Mouse (Mus musculus) liver, embryonic 13.5 days (tissue): ENCODE measurements around the gene Gm20518. TPM values are rescaled to one million over a fixed set of nuclear protein-coding genes. Genes with fewer than 3 reads are reported as not detected.

Experiments used
- ATAC-seq: fragments of 200-750 bp; cut with Nextera tagmentation; 2 replicates; pipeline ENCODE4 v1.8.0; 2017; ENCODE audit warnings: low read depth, mild to moderate bottlenecking, moderate number of reproducible peaks, moderate library complexity
- DNase-seq: peaks from one replicate; pipeline ENCODE4 v3.0.0; 2022
- H3K27ac ChIP-seq: fragments of 300-500 bp; sonication (generic); 2 replicates; pipeline ENCODE4 v1.5.1; 2015; ENCODE audit warnings: moderate library complexity, mild to moderate bottlenecking, inconsistent platforms
- H3K27me3 ChIP-seq: fragments of 300-500 bp; sonication (generic); 2 replicates; pipeline ENCODE4 v1.6.1; 2015; ENCODE audit warnings: mild to moderate bottlenecking, inconsistent platforms
- H3K36me3 ChIP-seq: fragments of 300-500 bp; sonication (generic); 2 replicates; pipeline ENCODE4 v1.6.1; 2015; ENCODE audit warnings: mild to moderate bottlenecking, inconsistent platforms
- H3K4me1 ChIP-seq: fragments of 300-500 bp; sonication (generic); replicated peaks from 2 replicates; pipeline ENCODE4 v1.6.1; 2015; ENCODE audit warnings: inconsistent platforms
- H3K4me2 ChIP-seq: fragments of 300-500 bp; sonication (generic); 2 replicates; pipeline ENCODE4 v1.6.1; 2015; ENCODE audit warnings: inconsistent platforms, mild to moderate bottlenecking, moderate library complexity
- H3K4me3 ChIP-seq: fragments of 300-500 bp; sonication (generic); replicated peaks from 2 replicates; pipeline ENCODE4 v1.5.1; 2015; ENCODE audit warnings: mild to moderate bottlenecking, inconsistent platforms
- H3K9ac ChIP-seq: fragments of 300-500 bp; sonication (generic); 2 replicates; pipeline ENCODE4 v1.6.1; 2015; ENCODE audit warnings: mild to moderate bottlenecking, inconsistent platforms
- H3K9me3 ChIP-seq: fragments of 300-500 bp; sonication (generic); replicated peaks from 2 replicates; pipeline ENCODE4 v1.6.1; 2016; ENCODE audit warnings: inconsistent platforms
- WGBS: fragments of 180-500 bp; shearing (Covaris S2); methylation state at CpG from one replicate; pipeline ENCODE4 v1.1.7; 2015; ENCODE audit not compliant: insufficient replicate concordance; 5-methylcytosine and 5-hydroxymethylcytosine counted together
- polyA plus RNA-seq: library from polyadenylated mRNA; unstranded; fragments of >200 nt; fragmentation: Nextera tagmentation; extraction: Ambion mirVana; gene quantifications from 2 replicates; pipeline ENCODE4 v1.2.1, GENCODE M21; 2015

Gm20518 gene
- polyA plus RNA-seq, 1 experiment from 2014 or later = 0.08 TPM

DNA sequence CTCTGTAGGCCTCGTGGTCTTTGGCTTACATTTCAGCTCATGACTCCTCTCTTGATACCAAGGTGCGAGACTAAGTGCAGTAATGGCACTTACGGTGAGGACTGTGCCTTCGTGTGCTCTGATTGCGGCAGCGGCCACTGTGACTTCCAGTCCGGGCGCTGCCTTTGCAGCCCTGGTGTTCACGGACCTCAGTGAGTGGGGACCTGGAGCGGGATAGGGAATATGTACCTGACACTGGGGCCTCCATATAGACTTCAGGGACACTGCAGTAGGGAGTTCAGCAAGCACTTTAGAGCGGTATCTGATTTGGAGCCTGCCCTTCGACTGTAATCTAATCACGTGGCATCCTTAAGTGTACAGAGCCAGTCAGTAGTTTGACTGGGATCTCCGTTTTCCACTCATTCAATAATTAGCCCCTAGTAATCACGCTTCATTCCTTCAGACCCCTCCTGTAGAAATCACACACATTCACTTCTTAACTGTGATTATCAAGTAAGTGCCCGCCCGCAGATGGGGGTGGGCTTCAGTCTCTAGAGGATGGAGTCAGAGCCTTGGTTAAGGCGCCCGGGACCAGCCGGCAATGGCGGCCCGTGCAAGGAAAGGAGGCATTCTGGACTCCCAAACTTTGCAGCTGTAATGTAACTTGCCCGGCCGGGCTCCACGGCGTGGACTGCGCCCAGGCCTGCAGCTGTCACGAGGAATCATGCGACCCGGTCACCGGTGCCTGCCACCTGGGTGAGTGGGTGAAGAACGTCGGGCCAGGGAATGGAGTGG is 87.6 kb downstream of the Gm20518 start:
- DNase-seq = no peak
- ATAC-seq = no peak
- no peaks in the 10 kb centered on the region for H3K36me3 ChIP-seq

GRCm38 (mm10) chr16:17802839-17803674 is 88.4 kb downstream of the Gm20518 start:
- Histone ChIP-seq H3K36me3 (no peaks in the 10 kb centered on the region), H3K4me1 (peaks cover 56% of the 10 kb centered on the region), H3K9ac (0 out of 2 replicates have a peak overlapping the region, but pooled peaks have one; percentile 13), H3K9me3 (no peaks in the 10 kb centered on the region), H3K27ac (no peak overlapping the region), H3K27me3 (peaks cover 100% of the 10 kb centered on the region), H3K4me2 (peak overlapping the region; percentile 50), H3K4me3 (peak overlapping the region; percentile 37)
- ATAC-seq (no peak), DNase-seq (no peak)
- WGBS = 4% methylated on average over 83 of the region's 83 CpGs

More for the DNA sequence above, 87.6 kb downstream of the Gm20518 start:
- peak overlapping the region; percentile 41 for H3K4me3 ChIP-seq
- H3K27ac ChIP-seq = no peak overlapping the region
- H3K4me1 ChIP-seq = peaks cover 48% of the 10 kb centered on the region
- peaks cover 99% of the 10 kb centered on the region for H3K27me3 ChIP-seq
- H3K4me2 ChIP-seq = peak overlapping the region; percentile 63
- no peak overlapping the region for H3K9ac ChIP-seq
- 12% methylated on average over 33 of the region's 33 CpGs for WGBS
- H3K9me3 ChIP-seq = no peaks in the 10 kb centered on the region

GRCm38 (mm10) chr16:17802456-17802838 is 89.0 kb downstream of the Gm20518 start:
- no peak for ATAC-seq
- WGBS = 11% methylated on average over 18 of the region's 18 CpGs
- peaks cover 53% of the 10 kb centered on the region for H3K4me1 ChIP-seq

DNA sequence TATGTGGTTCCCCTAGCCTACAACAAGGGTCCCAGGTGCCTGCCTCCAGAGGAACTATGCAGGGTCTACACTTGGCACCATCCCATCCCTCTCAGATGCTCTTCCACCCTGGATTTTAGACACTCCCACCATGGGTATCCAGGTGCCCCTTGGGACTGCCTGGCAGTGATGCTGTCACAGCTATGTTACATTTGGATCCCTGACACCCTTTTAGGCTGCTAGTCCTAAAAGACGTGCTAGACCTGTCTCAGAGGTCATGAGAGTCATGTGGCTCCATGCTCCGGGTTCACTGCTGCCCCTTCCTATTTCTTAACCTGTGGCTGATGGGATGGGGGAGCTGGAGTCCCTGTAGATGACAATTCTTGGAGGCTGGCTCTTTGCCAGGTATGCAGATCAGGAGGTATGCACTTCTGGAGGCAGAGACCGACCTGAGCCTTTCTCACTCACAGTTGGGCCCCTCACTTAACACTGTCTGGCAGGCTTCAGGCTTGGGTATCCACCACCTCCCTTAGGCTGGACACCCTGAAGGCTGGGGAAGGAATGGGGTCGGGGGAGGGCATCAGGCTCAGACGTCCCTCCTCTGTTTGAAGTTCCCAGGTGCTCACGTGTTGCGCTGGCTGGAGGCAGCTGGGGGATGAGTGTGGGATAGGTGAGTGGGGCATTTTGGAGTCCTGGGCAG is 89.6 kb downstream of the Gm20518 start:
- no peaks in the 10 kb centered on the region for H3K9me3 ChIP-seq
- H3K27ac ChIP-seq = no peak overlapping the region
- H3K27me3 ChIP-seq = peaks cover 100% of the 10 kb centered on the region
- H3K4me3 ChIP-seq = no peak overlapping the region
- 11% methylated on average over 7 of the region's 7 CpGs for WGBS
- H3K9ac ChIP-seq = no peak overlapping the region
- DNase-seq (no peak), ATAC-seq (no peak)
- no peak overlapping the region for H3K4me2 ChIP-seq
- peaks cover 53% of the 10 kb centered on the region for H3K4me1 ChIP-seq
- H3K36me3 ChIP-seq = no peaks in the 10 kb centered on the region

More at GRCm38 (mm10) chr16:17802456-17802838, 89.0 kb downstream of the Gm20518 start:
- no peaks in the 10 kb centered on the region for H3K9me3 ChIP-seq
- H3K27me3 ChIP-seq = peaks cover 100% of the 10 kb centered on the region
- H3K27ac ChIP-seq = no peak overlapping the region
- H3K4me2 ChIP-seq = peak overlapping the region; percentile 50
- DNase-seq = no peak
- H3K9ac ChIP-seq = no peak overlapping the region
- peak overlapping the region; percentile 37 for H3K4me3 ChIP-seq
- no peaks in the 10 kb centered on the region for H3K36me3 ChIP-seq

GRCm38 (mm10) chr16:17799584-17799983 is 91.9 kb downstream of the Gm20518 start:
- Histone ChIP-seq H3K36me3 (no peaks in the 10 kb centered on the region), H3K9ac (no peak overlapping the region), H3K4me3 (no peak overlapping the region), H3K4me2 (no peak overlapping the region), H3K9me3 (no peaks in the 10 kb centered on the region), H3K27me3 (peaks cover 100% of the 10 kb centered on the region), H3K27ac (no peak overlapping the region), H3K4me1 (peaks cover 48% of the 10 kb centered on the region)
- DNase-seq (no peak), ATAC-seq (no peak)

GRCm38 (mm10) chr16:17798321-17799180 is 92.9 kb downstream of the Gm20518 start:
- peak overlapping the region; percentile 39; the same call in 1 of the 2 replicates for H3K9ac ChIP-seq

DNA sequence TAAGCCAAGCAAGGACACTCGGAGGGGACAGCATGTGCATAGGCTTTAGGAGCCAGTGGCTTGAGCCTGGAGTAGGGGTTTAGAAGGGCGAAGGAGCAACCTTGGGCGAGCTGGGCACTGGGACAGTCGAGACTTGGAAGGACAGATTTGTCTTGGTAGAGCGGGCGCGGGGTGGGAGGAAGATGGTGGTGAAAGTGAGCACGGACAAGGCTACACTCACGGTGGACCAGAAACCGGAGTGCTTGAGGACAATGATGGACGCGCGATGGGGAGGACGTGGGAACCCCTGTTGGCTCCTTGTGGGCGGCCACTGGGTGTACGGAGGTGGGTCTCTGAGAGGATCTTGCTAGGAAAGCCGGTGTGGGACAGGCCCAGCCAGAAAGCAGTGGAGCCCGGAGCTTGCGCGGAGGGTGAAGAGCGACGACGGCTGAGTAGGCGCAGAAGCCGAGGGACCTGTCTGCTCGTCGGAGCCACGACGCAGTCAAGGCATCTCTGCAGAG is 93.6 kb downstream of the Gm20518 start:
- Histone ChIP-seq H3K27me3 (peaks cover 90% of the 10 kb centered on the region), H3K4me3 (peak overlapping the region; percentile 52), H3K9me3 (no peaks in the 10 kb centered on the region), H3K27ac (peak overlapping the region; percentile 50), H3K4me2 (peak overlapping the region; percentile 63), H3K4me1 (peaks cover 30% of the 10 kb centered on the region), H3K9ac (peak overlapping the region; percentile 54), H3K36me3 (peaks cover 2% of the 10 kb centered on the region; the same call in 1 of the 2 replicates)
- ATAC-seq = no peak
- WGBS = 5% methylated on average over 29 of the region's 29 CpGs
- DNase-seq = no peak

More at GRCm38 (mm10) chr16:17798321-17799180, 92.9 kb downstream of the Gm20518 start:
- no peaks in the 10 kb centered on the region for H3K36me3 ChIP-seq
- ATAC-seq (no peak), DNase-seq (no peak)
- WGBS = 5% methylated on average over 36 of the region's 45 CpGs
- no peaks in the 10 kb centered on the region for H3K9me3 ChIP-seq
- H3K27ac ChIP-seq = 0 out of 2 replicates have a peak overlapping the region, but pooled peaks have one; percentile 50
- H3K4me1 ChIP-seq = peaks cover 37% of the 10 kb centered on the region
- H3K4me3 ChIP-seq = peak overlapping the region; percentile 52
- peaks cover 97% of the 10 kb centered on the region for H3K27me3 ChIP-seq
- H3K4me2 ChIP-seq = peak overlapping the region; percentile 63

- ATAC-seq (peak; percentile 35; the same call in 1 of the 2 replicates), DNase-seq (no peak)
- H3K4me1 ChIP-seq = peaks cover 27% of the 10 kb centered on the region
- H3K9ac ChIP-seq = peak within 1 kb of the TSS; percentile 54
- H3K4me3 ChIP-seq = peak within 1 kb of the TSS; percentile 52
- peaks cover 9% of the 10 kb centered on the region for H3K36me3 ChIP-seq
- peak within 1 kb of the TSS; percentile 63 for H3K4me2 ChIP-seq
- H3K27ac ChIP-seq = peak within 1 kb of the TSS; percentile 50
- 3% methylated on average over 72 of the region's 81 CpGs for WGBS
- peaks cover 84% of the 10 kb centered on the region for H3K27me3 ChIP-seq
- no peaks in the 10 kb centered on the region for H3K9me3 ChIP-seq
Measured at GRCm38 (mm10) chr16:17796971-17797811, 94.3 kb downstream of the Gm20518 start, which contains the start of gene Scarf2. Gene Scarf2 (plus strand): TSS chr16:17797282.

- no peak overlapping the region for H3K27ac ChIP-seq
- peak overlapping the region; percentile 63 for H3K4me2 ChIP-seq
- H3K9ac ChIP-seq = no peak overlapping the region
- H3K9me3 ChIP-seq = no peaks in the 10 kb centered on the region
- DNase-seq (no peak), ATAC-seq (no peak)
- peak overlapping the region; percentile 52 for H3K4me3 ChIP-seq
- H3K36me3 ChIP-seq = peaks cover 14% of the 10 kb centered on the region
- peaks cover 77% of the 10 kb centered on the region for H3K27me3 ChIP-seq
- H3K4me1 ChIP-seq = peaks cover 27% of the 10 kb centered on the region
Measured at GRCm38 (mm10) chr16:17796519-17796918, 95.0 kb downstream of the Gm20518 start.
